Mouse (Mus musculus): ENCODE results near the gene Ndufs3. TPM values are rescaled to one million over a fixed set of nuclear protein-coding genes. Genes with fewer than 3 reads are reported as not detected.
"Not testable (repeated sequence)": the region's sequence is repeated elsewhere in the genome, so short reads cannot be mapped to it uniquely, and the experiment has no call there.

Ndufs3 gene
- polyA plus RNA-seq, 1 experiment from 2014 or later: 212 TPM

- H3K9ac ChIP-seq (replicated peaks; ENCODE audit: low read length): 0 out of 2 replicates have a peak overlapping the region, but pooled peaks have one; percentile 23
- H3K9me3 ChIP-seq (ENCODE audit: control insufficient read depth, low read length): no peaks in the 10 kb centered on the region
- no peaks in the 10 kb centered on the region for H3K27me3 ChIP-seq (ENCODE audit: control insufficient read depth, insufficient read depth, low read length)
- H3K4me2 ChIP-seq (ENCODE audit: low read length): peak overlapping the region; percentile 88
- peaks cover 25% of the 10 kb centered on the region for H3K4me1 ChIP-seq (ENCODE audit: control insufficient read depth, insufficient read depth, low read length)
- ATAC-seq (ENCODE audit: low FRiP score, low TSS enrichment): no peak
- H3K27ac ChIP-seq (replicated peaks; ENCODE audit: low read depth, low read length): no peak overlapping the region
- no peak for DNase-seq
- no peak overlapping the region for H3K4me3 ChIP-seq (replicated peaks; ENCODE audit: low read depth, low read length)
- H3K36me3 ChIP-seq (ENCODE audit: control insufficient read depth, insufficient read depth, low read length): peaks cover 34% of the 10 kb centered on the region
- WGBS: 69% methylated on average over 1 of the region's 1 CpGs
These were observed 10.9 kb upstream of the Ndufs3 start for GRCm38 (mm10) chr2:90915516-90915915.

DNA sequence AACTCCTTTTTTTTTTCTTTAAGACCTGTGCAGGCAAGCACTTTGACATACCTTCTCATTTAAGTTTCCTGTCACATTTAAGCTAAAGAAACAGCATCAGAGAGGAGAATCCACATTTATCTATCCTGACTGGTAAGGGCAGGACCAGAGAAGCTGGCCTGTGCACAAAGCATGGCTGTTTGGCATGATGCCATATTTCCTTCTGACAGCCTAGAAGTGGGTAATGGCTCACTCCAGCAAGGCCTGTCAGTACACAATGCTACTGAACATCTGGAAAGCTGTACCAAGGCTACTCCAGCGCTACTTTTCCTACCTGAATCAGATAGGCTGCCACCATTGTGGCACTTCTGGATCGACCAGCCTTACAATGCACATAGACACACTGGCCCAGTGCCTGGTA is 9.0 kb upstream of the Ndufs3 start:
- H3K4me2 ChIP-seq (ENCODE audit: low read length): no peak overlapping the region
- DNase-seq (peak; percentile 59), ATAC-seq (ENCODE audit: low FRiP score, low TSS enrichment) (no peak)
- no peak overlapping the region for H3K27ac ChIP-seq (replicated peaks; ENCODE audit: low read depth, low read length)
- peaks cover 52% of the 10 kb centered on the region for H3K36me3 ChIP-seq (ENCODE audit: control insufficient read depth, insufficient read depth, low read length)
- WGBS: 92% methylated on average over 2 of the region's 2 CpGs
- H3K9ac ChIP-seq (replicated peaks; ENCODE audit: low read length): no peak overlapping the region
- H3K9me3 ChIP-seq (ENCODE audit: control insufficient read depth, low read length): no peaks in the 10 kb centered on the region
- H3K4me1 ChIP-seq (ENCODE audit: control insufficient read depth, insufficient read depth, low read length): peaks cover 25% of the 10 kb centered on the region
- H3K27me3 ChIP-seq (ENCODE audit: control insufficient read depth, insufficient read depth, low read length): no peaks in the 10 kb centered on the region
- H3K4me3 ChIP-seq (replicated peaks; ENCODE audit: low read depth, low read length): no peak overlapping the region

- Histone ChIP-seq H3K36me3 (ENCODE audit: control insufficient read depth, insufficient read depth, low read length) (peaks cover 67% of the 10 kb centered on the region), H3K4me1 (ENCODE audit: control insufficient read depth, insufficient read depth, low read length) (peaks cover 21% of the 10 kb centered on the region), H3K27ac (replicated peaks; ENCODE audit: low read depth, low read length) (no peak overlapping the region), H3K9me3 (ENCODE audit: control insufficient read depth, low read length) (no peaks in the 10 kb centered on the region), H3K4me3 (replicated peaks; ENCODE audit: low read depth, low read length) (no peak overlapping the region), H3K9ac (replicated peaks; ENCODE audit: low read length) (no peak overlapping the region), H3K4me2 (ENCODE audit: low read length) (no peak overlapping the region), H3K27me3 (ENCODE audit: control insufficient read depth, insufficient read depth, low read length) (no peaks in the 10 kb centered on the region)
- DNase-seq: no peak
- ATAC-seq (ENCODE audit: low FRiP score, low TSS enrichment): no peak
- WGBS: 90% methylated on average over 1 of the region's 1 CpGs
These were observed 7.0 kb upstream of the Ndufs3 start for GRCm38 (mm10) chr2:90911668-90912067.

DNA sequence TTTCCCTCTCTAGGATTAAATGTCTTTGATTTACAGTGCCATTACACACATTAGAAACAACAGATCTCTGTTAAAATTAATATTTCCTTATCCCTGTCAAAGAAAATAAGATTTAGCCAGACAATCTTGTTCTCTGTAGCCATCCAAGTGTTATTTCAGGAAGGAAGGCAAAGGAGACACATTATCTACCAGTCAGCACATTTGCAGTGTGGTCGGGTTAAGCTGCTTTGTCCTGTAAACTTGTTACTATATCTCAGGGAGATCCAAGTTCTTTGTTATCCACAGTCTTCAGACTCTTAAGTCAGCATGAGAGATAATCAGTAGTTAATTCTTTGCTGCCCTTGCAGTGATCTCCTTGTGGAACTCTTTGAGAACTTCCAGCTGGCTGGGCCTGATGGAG is 6.2 kb upstream of the Ndufs3 start:
- no peak overlapping the region for H3K27ac ChIP-seq (replicated peaks; ENCODE audit: low read depth, low read length)
- DNase-seq (no peak), ATAC-seq (ENCODE audit: low FRiP score, low TSS enrichment) (no peak)
- H3K4me3 ChIP-seq (replicated peaks; ENCODE audit: low read depth, low read length): no peak overlapping the region
- no peak overlapping the region for H3K9ac ChIP-seq (replicated peaks; ENCODE audit: low read length)
- no peak overlapping the region for H3K4me2 ChIP-seq (ENCODE audit: low read length)
- H3K27me3 ChIP-seq (ENCODE audit: control insufficient read depth, insufficient read depth, low read length): no peaks in the 10 kb centered on the region
- peaks cover 71% of the 10 kb centered on the region for H3K36me3 ChIP-seq (ENCODE audit: control insufficient read depth, insufficient read depth, low read length)
- H3K9me3 ChIP-seq (ENCODE audit: control insufficient read depth, low read length): no peaks in the 10 kb centered on the region
- WGBS: 87% methylated on average over 1 of the region's 1 CpGs
- H3K4me1 ChIP-seq (ENCODE audit: control insufficient read depth, insufficient read depth, low read length): peaks cover 16% of the 10 kb centered on the region

GRCm38 (mm10) chr2:90906721-90907120 is 2.1 kb upstream of the Ndufs3 start:
- H3K27ac ChIP-seq (replicated peaks; ENCODE audit: low read depth, low read length): no peak overlapping the region
- H3K4me1 ChIP-seq (ENCODE audit: control insufficient read depth, insufficient read depth, low read length): peaks cover 24% of the 10 kb centered on the region
- peaks cover 58% of the 10 kb centered on the region for H3K36me3 ChIP-seq (ENCODE audit: control insufficient read depth, insufficient read depth, low read length)
- H3K27me3 ChIP-seq (ENCODE audit: control insufficient read depth, insufficient read depth, low read length): no peaks in the 10 kb centered on the region
- no peak for ATAC-seq (ENCODE audit: low FRiP score, low TSS enrichment)
- no peak for DNase-seq
- no peak overlapping the region for H3K9ac ChIP-seq (replicated peaks; ENCODE audit: low read length)
- H3K4me3 ChIP-seq (replicated peaks; ENCODE audit: low read depth, low read length): no peak overlapping the region
- WGBS: 97% methylated on average over 2 of the region's 2 CpGs
- H3K9me3 ChIP-seq (ENCODE audit: control insufficient read depth, low read length): no peaks in the 10 kb centered on the region
- no peak overlapping the region for H3K4me2 ChIP-seq (ENCODE audit: low read length)

DNA sequence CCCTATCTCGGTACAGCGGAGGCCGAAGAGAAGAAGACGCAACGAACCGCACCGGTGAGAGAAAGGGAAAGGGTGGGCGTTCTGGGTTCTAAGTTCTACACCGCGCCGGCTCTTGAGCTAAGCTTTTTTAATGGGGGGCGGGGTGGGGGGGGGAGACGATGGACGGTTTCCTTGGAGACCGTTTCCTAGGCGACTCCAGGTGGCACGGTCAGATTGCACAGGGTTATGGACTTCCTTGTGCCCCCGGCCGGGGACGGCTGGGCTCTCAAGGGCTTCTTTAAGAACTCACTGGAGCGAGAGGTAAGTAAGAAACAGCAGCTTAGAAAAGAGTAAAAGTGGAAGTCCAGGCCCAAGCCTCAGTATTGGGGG is 213 bp upstream of the Ndufs3 start:
- Histone ChIP-seq H3K9ac (replicated peaks; ENCODE audit: low read length) (peak overlapping the region; percentile 95), H3K9me3 (ENCODE audit: control insufficient read depth, low read length) (no peaks in the 10 kb centered on the region), H3K4me1 (ENCODE audit: control insufficient read depth, insufficient read depth, low read length) (peaks cover 24% of the 10 kb centered on the region), H3K36me3 (ENCODE audit: control insufficient read depth, insufficient read depth, low read length) (peaks cover 48% of the 10 kb centered on the region), H3K27ac (replicated peaks; ENCODE audit: low read depth, low read length) (peak overlapping the region; percentile 94), H3K4me3 (replicated peaks; ENCODE audit: low read depth, low read length) (peak overlapping the region; percentile 91), H3K27me3 (ENCODE audit: control insufficient read depth, insufficient read depth, low read length) (no peaks in the 10 kb centered on the region), H3K4me2 (ENCODE audit: low read length) (peak overlapping the region; percentile 60)
- DNase-seq (no peak), ATAC-seq (ENCODE audit: low FRiP score, low TSS enrichment) (peak; percentile 76)
- WGBS: under 1% methylated on average over 21 of the region's 21 CpGs

DNA sequence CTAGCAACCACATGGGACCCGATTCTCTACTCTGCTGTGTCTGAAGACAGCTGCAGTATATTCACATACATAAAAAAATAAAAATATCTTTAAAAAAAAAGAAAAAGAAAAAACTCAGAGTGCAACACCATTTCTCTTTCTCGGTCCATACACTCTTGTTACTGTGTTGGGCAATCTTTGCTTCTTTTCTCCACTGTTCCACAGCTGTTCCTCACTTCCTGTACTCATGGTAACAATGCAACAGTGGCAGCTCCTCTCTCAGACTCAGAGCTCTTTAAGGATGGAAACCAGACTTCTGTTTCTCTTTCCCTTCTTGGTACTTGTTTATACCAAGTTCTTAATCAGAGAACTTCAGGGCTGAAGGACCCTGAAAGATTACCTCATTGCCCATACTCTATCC is 1.2 kb downstream of the Ndufs3 start:
- H3K4me1 ChIP-seq (ENCODE audit: control insufficient read depth, insufficient read depth, low read length): peaks cover 24% of the 10 kb centered on the region
- 93% methylated on average over 2 of the region's 2 CpGs for WGBS
- H3K4me2 ChIP-seq (ENCODE audit: low read length): peak overlapping the region; percentile 60
- no peak overlapping the region for H3K27ac ChIP-seq (replicated peaks; ENCODE audit: low read depth, low read length)
- ATAC-seq (ENCODE audit: low FRiP score, low TSS enrichment) (no peak), DNase-seq (no peak)
- H3K36me3 ChIP-seq (ENCODE audit: control insufficient read depth, insufficient read depth, low read length): peaks cover 44% of the 10 kb centered on the region
- peak overlapping the region; percentile 91 for H3K4me3 ChIP-seq (replicated peaks; ENCODE audit: low read depth, low read length)
- no peaks in the 10 kb centered on the region for H3K9me3 ChIP-seq (ENCODE audit: control insufficient read depth, low read length)
- H3K27me3 ChIP-seq (ENCODE audit: control insufficient read depth, insufficient read depth, low read length): no peaks in the 10 kb centered on the region
- H3K9ac ChIP-seq (replicated peaks; ENCODE audit: low read length): peak overlapping the region; percentile 95; the same call in 1 of the 2 replicates

- not testable (repeated sequence) for ATAC-seq (ENCODE audit: low FRiP score, low TSS enrichment)
These were observed 10.3 kb downstream of the Ndufs3 start for GRCm38 (mm10) chr2:90894299-90894677.

GRCm38 (mm10) chr2:90893673-90894298 is 10.8 kb downstream of the Ndufs3 start:
- WGBS: 95% methylated on average over 6 of the region's 6 CpGs
- no peak overlapping the region for H3K4me2 ChIP-seq (ENCODE audit: low read length)
- no peak for ATAC-seq (ENCODE audit: low FRiP score, low TSS enrichment)

More at GRCm38 (mm10) chr2:90894299-90894677, 10.3 kb downstream of the Ndufs3 start:
- WGBS: 90% methylated on average over 3 of the region's 3 CpGs
- H3K27ac ChIP-seq (replicated peaks; ENCODE audit: low read depth, low read length); H3K4me3 ChIP-seq (replicated peaks; ENCODE audit: low read depth, low read length); H3K9ac ChIP-seq (replicated peaks; ENCODE audit: low read length); H3K4me2 ChIP-seq (ENCODE audit: low read length); DNase-seq; H3K9me3 ChIP-seq (ENCODE audit: control insufficient read depth, low read length); H3K27me3 ChIP-seq (ENCODE audit: control insufficient read depth, insufficient read depth, low read length): not testable (repeated sequence)
- peaks cover 13% of the 10 kb centered on the region for H3K4me1 ChIP-seq (ENCODE audit: control insufficient read depth, insufficient read depth, low read length)
- H3K36me3 ChIP-seq (ENCODE audit: control insufficient read depth, insufficient read depth, low read length): peaks cover 72% of the 10 kb centered on the region

More at GRCm38 (mm10) chr2:90893673-90894298, 10.8 kb downstream of the Ndufs3 start:
- Histone ChIP-seq H3K4me3 (replicated peaks; ENCODE audit: low read depth, low read length) (no peak overlapping the region), H3K27me3 (ENCODE audit: control insufficient read depth, insufficient read depth, low read length) (peaks cover 11% of the 10 kb centered on the region), H3K9ac (replicated peaks; ENCODE audit: low read length) (no peak overlapping the region), H3K4me1 (ENCODE audit: control insufficient read depth, insufficient read depth, low read length) (peaks cover 15% of the 10 kb centered on the region), H3K9me3 (ENCODE audit: control insufficient read depth, low read length) (no peaks in the 10 kb centered on the region), H3K27ac (replicated peaks; ENCODE audit: low read depth, low read length) (no peak overlapping the region), H3K36me3 (ENCODE audit: control insufficient read depth, insufficient read depth, low read length) (peaks cover 67% of the 10 kb centered on the region)
- no peak for DNase-seq

All from midbrain, embryonic 14.5 days (tissue).